Mouse (Mus musculus): Measurements from ENCODE around the gene Gpam. TPM values are rescaled to one million over a fixed set of nuclear protein-coding genes. Genes with fewer than 3 reads are reported as not detected.

Gene Gpam
- polyA plus RNA-seq, 1 experiment: 0.60 TPM

GRCm38 (mm10) chr19:55097396-55097967, 29.6 kb downstream of the Gpam start:
- peaks cover 28% of the 10 kb centered on the region for H3K4me1 ChIP-seq
- H3K4me3 ChIP-seq (replicated peaks): no peak overlapping the region
- H3K36me3 ChIP-seq (replicated peaks; ENCODE audit: low read length): peaks cover 37% of the 10 kb centered on the region
- no peak for TF ChIP-seq FLI1 (IDR thresholded peaks at IDR 0.05; ENCODE audit: low read length)
- TF ChIP-seq GATA1 (IDR thresholded peaks at IDR 0.05; ENCODE audit: borderline replicate concordance, low read length): no peak
- H3K9me3 ChIP-seq: no peaks in the 10 kb centered on the region
- H3K27me3 ChIP-seq (replicated peaks): peaks cover 2% of the 10 kb centered on the region

- no peak overlapping the region for H3K4me3 ChIP-seq (replicated peaks)
- peaks cover 45% of the 10 kb centered on the region for H3K36me3 ChIP-seq (replicated peaks; ENCODE audit: low read length)
- H3K4me1 ChIP-seq: peaks cover 33% of the 10 kb centered on the region
- peaks cover 2% of the 10 kb centered on the region for H3K27me3 ChIP-seq (replicated peaks)
- TF ChIP-seq GATA1 (IDR thresholded peaks at IDR 0.05; ENCODE audit: borderline replicate concordance, low read length) (no peak), FLI1 (IDR thresholded peaks at IDR 0.05; ENCODE audit: low read length) (no peak)
- H3K9me3 ChIP-seq: no peaks in the 10 kb centered on the region
These were observed 30.4 kb downstream of the Gpam start for GRCm38 (mm10) chr19:55096666-55097065.

GRCm38 (mm10) chr19:55095547-55095946, 31.5 kb downstream of the Gpam start:
- TF ChIP-seq GATA1 (IDR thresholded peaks at IDR 0.05; ENCODE audit: borderline replicate concordance, low read length) (no peak), FLI1 (IDR thresholded peaks at IDR 0.05; ENCODE audit: low read length) (no peak)
- Histone ChIP-seq H3K4me3 (replicated peaks) (no peak overlapping the region), H3K4me1 (peaks cover 33% of the 10 kb centered on the region), H3K27me3 (replicated peaks) (no peaks in the 10 kb centered on the region), H3K36me3 (replicated peaks; ENCODE audit: low read length) (peaks cover 56% of the 10 kb centered on the region), H3K9me3 (no peaks in the 10 kb centered on the region)

- TF ChIP-seq FLI1 (IDR thresholded peaks at IDR 0.05; ENCODE audit: low read length) (no peak), GATA1 (IDR thresholded peaks at IDR 0.05; ENCODE audit: borderline replicate concordance, low read length) (no peak)
- peaks cover 16% of the 10 kb centered on the region for H3K4me1 ChIP-seq
- H3K27me3 ChIP-seq (replicated peaks): no peaks in the 10 kb centered on the region
- no peak overlapping the region for H3K4me3 ChIP-seq (replicated peaks)
- peaks cover 94% of the 10 kb centered on the region for H3K36me3 ChIP-seq (replicated peaks; ENCODE audit: low read length)
- H3K9me3 ChIP-seq: no peaks in the 10 kb centered on the region
These were observed 35.2 kb downstream of the Gpam start for GRCm38 (mm10) chr19:55091602-55092413.

GRCm38 (mm10) chr19:55090885-55091284, 36.2 kb downstream of the Gpam start:
- H3K4me1 ChIP-seq: peaks cover 25% of the 10 kb centered on the region
- no peaks in the 10 kb centered on the region for H3K27me3 ChIP-seq (replicated peaks)
- H3K4me3 ChIP-seq (replicated peaks): no peak overlapping the region
- TF ChIP-seq GATA1 (IDR thresholded peaks at IDR 0.05; ENCODE audit: borderline replicate concordance, low read length): no peak
- no peak for TF ChIP-seq FLI1 (IDR thresholded peaks at IDR 0.05; ENCODE audit: low read length)
- peaks cover 94% of the 10 kb centered on the region for H3K36me3 ChIP-seq (replicated peaks; ENCODE audit: low read length)
- no peaks in the 10 kb centered on the region for H3K9me3 ChIP-seq

- peaks cover 33% of the 10 kb centered on the region for H3K4me1 ChIP-seq
- no peaks in the 10 kb centered on the region for H3K9me3 ChIP-seq
- TF ChIP-seq GATA1 (IDR thresholded peaks at IDR 0.05; ENCODE audit: borderline replicate concordance, low read length): no peak
- no peak for TF ChIP-seq FLI1 (IDR thresholded peaks at IDR 0.05; ENCODE audit: low read length)
- H3K27me3 ChIP-seq (replicated peaks): no peaks in the 10 kb centered on the region
- peaks cover 92% of the 10 kb centered on the region for H3K36me3 ChIP-seq (replicated peaks; ENCODE audit: low read length)
- H3K4me3 ChIP-seq (replicated peaks): no peak overlapping the region
These were observed 36.9 kb downstream of the Gpam start for GRCm38 (mm10) chr19:55090142-55090541.

- peaks cover 91% of the 10 kb centered on the region for H3K36me3 ChIP-seq (replicated peaks; ENCODE audit: low read length)
- H3K4me1 ChIP-seq: peaks cover 51% of the 10 kb centered on the region
- H3K9me3 ChIP-seq: no peaks in the 10 kb centered on the region
- TF ChIP-seq GATA1 (IDR thresholded peaks at IDR 0.05; ENCODE audit: borderline replicate concordance, low read length) (no peak), FLI1 (IDR thresholded peaks at IDR 0.05; ENCODE audit: low read length) (no peak)
- no peaks in the 10 kb centered on the region for H3K27me3 ChIP-seq (replicated peaks)
- no peak overlapping the region for H3K4me3 ChIP-seq (replicated peaks)
These were observed 39.3 kb downstream of the Gpam start for GRCm38 (mm10) chr19:55087776-55088175.

- Histone ChIP-seq H3K4me1 (peaks cover 52% of the 10 kb centered on the region), H3K36me3 (replicated peaks; ENCODE audit: low read length) (peaks cover 89% of the 10 kb centered on the region), H3K27me3 (replicated peaks) (no peaks in the 10 kb centered on the region), H3K9me3 (no peaks in the 10 kb centered on the region), H3K4me3 (replicated peaks) (peak overlapping the region; percentile 54)
- TF ChIP-seq GATA1 (IDR thresholded peaks at IDR 0.05; ENCODE audit: borderline replicate concordance, low read length): no peak
- TF ChIP-seq FLI1 (IDR thresholded peaks at IDR 0.05; ENCODE audit: low read length): no peak
These were observed 41.2 kb downstream of the Gpam start for GRCm38 (mm10) chr19:55085857-55086185.

- H3K36me3 ChIP-seq (replicated peaks; ENCODE audit: low read length): peaks cover 89% of the 10 kb centered on the region
- no peak for TF ChIP-seq FLI1 (IDR thresholded peaks at IDR 0.05; ENCODE audit: low read length)
- no peak for TF ChIP-seq GATA1 (IDR thresholded peaks at IDR 0.05; ENCODE audit: borderline replicate concordance, low read length)
These were observed 41.8 kb downstream of the Gpam start for GRCm38 (mm10) chr19:55084971-55085856.

More at GRCm38 (mm10) chr19:55084971-55085856, 41.8 kb downstream of the Gpam start:
- Histone ChIP-seq H3K9me3 (no peaks in the 10 kb centered on the region), H3K4me3 (replicated peaks) (peak overlapping the region; percentile 44), H3K27me3 (replicated peaks) (no peaks in the 10 kb centered on the region), H3K4me1 (peaks cover 52% of the 10 kb centered on the region)

Measured in megakaryocyte, embryonic 14.5 days (primary cell).